22 mouse cellular contexts compared by ENCODE assay signal in genomic region chr9:67937286-67937685, GRCm38 (mm10).
"Had no signal": no experiment of that assay in that cellular context is flagged by ENCODE, and none has a peak within 500 bp of the region (broad histone marks: within the 10 kb centered on the region; RNA-seq: fewer than 3 reads in every experiment).

No protein-coding gene starts in this region.

- H3K27ac ChIP-seq: kidney, postnatal 0 days; limb, embryonic 10.5 days; limb, embryonic 13.5 days; liver, embryonic 12.5 days; liver, embryonic 15.5 days; lung, embryonic 15.5 days; stomach, postnatal 0 days had no signal

- H3K27me3 ChIP-seq: limb, embryonic 13.5 days; liver, embryonic 12.5 days; liver, embryonic 15.5 days; lung, embryonic 15.5 days had no signal

- H3K9ac ChIP-seq: limb, embryonic 13.5 days; liver, embryonic 12.5 days; liver, embryonic 15.5 days; lung, embryonic 15.5 days had no signal

- H3K9me3 ChIP-seq: limb, embryonic 10.5 days; limb, embryonic 13.5 days; liver, embryonic 12.5 days; liver, embryonic 15.5 days; lung, embryonic 15.5 days had no signal

- H3K4me1 ChIP-seq: limb, embryonic 10.5 days; limb, embryonic 13.5 days; liver, embryonic 15.5 days; lung, embryonic 15.5 days had no signal

- H3K4me2 ChIP-seq: limb, embryonic 13.5 days; liver, embryonic 12.5 days; liver, embryonic 15.5 days; lung, embryonic 15.5 days; midbrain, embryonic 11.5 days had no signal

- ATAC-seq: liver, embryonic 12.5 days; midbrain, embryonic 16.5 days had no signal

- DNase-seq: kidney, adult 2 months; kidney, postnatal 25 days; layer of hippocampus, adult 9-11 months; liver; lung, adult 18-20 months; lung, postnatal 14 days; lung, postnatal 4 days; right cerebral cortex, adult 18-20 months; right cerebral cortex, postnatal 14 days; right cerebral cortex, postnatal 4 days; thymus, adult 2 months; thymus, postnatal 25 days had no signal

- H3K4me3 ChIP-seq: layer of hippocampus, adult 2 months; limb, embryonic 10.5 days; limb, embryonic 13.5 days; liver, embryonic 12.5 days; liver, embryonic 15.5 days; lung, embryonic 15.5 days had no signal
